Mouse (Mus musculus): ENCODE data around the gene Dtl.
"Not testable (repeated sequence)": the region's sequence is repeated elsewhere in the genome, so short reads cannot be mapped to it uniquely, and the experiment has no call there.

The Dtl gene

GRCm38 (mm10) chr1:191518911-191519310 is 56.4 kb downstream of the Dtl start:
- DNase-seq (ENCODE audit: low spot score) = no peak

GRCm38 (mm10) chr1:191517969-191518368 is 57.4 kb downstream of the Dtl start:
- no peak for DNase-seq (ENCODE audit: low spot score)

GRCm38 (mm10) chr1:191517056-191517455 is 58.3 kb downstream of the Dtl start:
- no peak for DNase-seq (ENCODE audit: low spot score)

GRCm38 (mm10) chr1:191516351-191516750 is 59.0 kb downstream of the Dtl start:
- not testable (repeated sequence) for DNase-seq (ENCODE audit: low spot score)

- DNase-seq (ENCODE audit: low spot score) = no peak
Measured at GRCm38 (mm10) chr1:191513195-191513594, 62.1 kb downstream of the Dtl start.

GRCm38 (mm10) chr1:191512383-191512782 is 63.0 kb downstream of the Dtl start:
- DNase-seq (ENCODE audit: low spot score) = no peak

- no peak for DNase-seq (ENCODE audit: low spot score)
Measured at GRCm38 (mm10) chr1:191511503-191511902, 63.8 kb downstream of the Dtl start.

GRCm38 (mm10) chr1:191509865-191510264 is 65.5 kb downstream of the Dtl start:
- no peak for DNase-seq (ENCODE audit: low spot score)

- DNase-seq (ENCODE audit: low spot score) = no peak
Measured at GRCm38 (mm10) chr1:191509131-191509530, 66.2 kb downstream of the Dtl start.

GRCm38 (mm10) chr1:191506791-191507190 is 68.6 kb downstream of the Dtl start:
- DNase-seq (ENCODE audit: low spot score) = no peak

GRCm38 (mm10) chr1:191499666-191500065 is 75.7 kb downstream of the Dtl start:
- no peak for DNase-seq (ENCODE audit: low spot score)

- peak; percentile 11 for DNase-seq (ENCODE audit: low spot score)
Measured at GRCm38 (mm10) chr1:191498271-191498955, 76.9 kb downstream of the Dtl start.

GRCm38 (mm10) chr1:191496676-191497075 is 78.7 kb downstream of the Dtl start:
- DNase-seq (ENCODE audit: low spot score) = no peak

GRCm38 (mm10) chr1:191495051-191495467 is 80.3 kb downstream of the Dtl start:
- DNase-seq (ENCODE audit: low spot score) = no peak

GRCm38 (mm10) chr1:191494303-191494655 is 81.1 kb downstream of the Dtl start:
- DNase-seq (ENCODE audit: low spot score) = no peak

- DNase-seq (ENCODE audit: low spot score) = no peak
Measured at GRCm38 (mm10) chr1:191493476-191494302, 81.7 kb downstream of the Dtl start.

GRCm38 (mm10) chr1:191490446-191490845 is 84.9 kb downstream of the Dtl start:
- DNase-seq (ENCODE audit: low spot score) = no peak
